Mouse (Mus musculus): ENCODE measurements around the gene Tent5b. TPM values are rescaled to one million over a fixed set of nuclear protein-coding genes. Genes with fewer than 3 reads are reported as not detected.

Tent5b gene
- total and polyA plus RNA-seq, 2 experiments from 2014 or later: 0.55 to 1.3 TPM

DNA sequence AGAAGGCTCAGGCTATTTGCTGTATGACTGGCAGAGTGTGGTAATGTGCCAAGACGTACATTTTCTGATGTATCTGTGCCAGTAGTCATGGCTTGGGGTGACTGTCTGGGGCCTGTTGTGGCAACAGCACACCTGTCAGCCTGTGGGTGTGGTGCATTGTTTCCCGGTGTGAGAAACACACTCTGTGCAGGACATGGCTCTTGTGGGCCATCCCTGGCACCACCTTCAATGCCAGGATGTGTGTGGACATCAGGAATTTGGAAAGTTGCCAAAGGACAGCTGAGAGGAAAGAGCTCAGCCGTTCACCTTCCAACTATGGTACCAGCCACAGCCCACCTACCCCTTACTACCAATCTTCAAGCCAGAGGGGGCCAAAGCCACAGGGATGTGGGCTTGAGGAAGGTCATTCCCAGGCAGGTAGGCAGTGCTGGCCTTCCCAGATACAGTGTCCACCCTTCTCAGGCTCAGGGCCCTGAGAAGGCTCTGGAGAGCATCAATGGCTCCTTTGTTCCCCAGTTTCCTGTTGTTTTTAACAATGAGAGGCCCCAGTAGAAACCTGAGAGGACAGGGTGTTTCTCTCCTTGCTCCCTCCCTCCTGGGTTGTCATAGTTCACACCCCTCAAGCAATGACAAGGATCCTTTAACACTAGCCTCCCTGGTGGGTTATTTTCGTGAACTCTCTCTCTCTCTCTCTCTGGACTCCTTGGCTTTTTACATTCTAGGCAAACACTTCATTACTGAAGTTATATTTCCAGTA lies 9.7 kb downstream of the Tent5b start:
- H3K9ac ChIP-seq (replicated peaks; ENCODE audit: low read length): no peak overlapping the region
- no peak overlapping the region for H3K4me2 ChIP-seq (ENCODE audit: low read depth, low read length)
- no peaks in the 10 kb centered on the region for H3K9me3 ChIP-seq (ENCODE audit: low read length)
- ATAC-seq: no peak
- no peak for TF ChIP-seq CTCF (IDR thresholded peaks at IDR 0.05; ENCODE audit: low read depth)
- H3K27ac ChIP-seq: no peak overlapping the region
- WGBS: 54% methylated on average over 4 of the region's 4 CpGs
- H3K27me3 ChIP-seq (ENCODE audit: insufficient read depth, low read length): no peaks in the 10 kb centered on the region
- H3K4me3 ChIP-seq (ENCODE audit: low read length): no peak overlapping the region
- no peak for DNase-seq (ENCODE audit: low spot score)
- no peaks in the 10 kb centered on the region for H3K36me3 ChIP-seq (ENCODE audit: insufficient read depth, low read length)
- H3K4me1 ChIP-seq (ENCODE audit: insufficient read depth, low read length): 0 out of 2 replicates have a peak, but pooled peaks cover 3% of the 10 kb centered on the region

GRCm38 (mm10) chr4:133491800-133492199 lies 11.9 kb downstream of the Tent5b start:
- 0 out of 2 replicates have a peak, but pooled peaks cover 3% of the 10 kb centered on the region for H3K4me1 ChIP-seq (ENCODE audit: insufficient read depth, low read length)
- no peak overlapping the region for H3K9ac ChIP-seq (replicated peaks; ENCODE audit: low read length)
- H3K27ac ChIP-seq: no peak overlapping the region
- H3K9me3 ChIP-seq (ENCODE audit: low read length): no peaks in the 10 kb centered on the region
- DNase-seq (ENCODE audit: low spot score) (no peak), ATAC-seq (no peak)
- no peaks in the 10 kb centered on the region for H3K36me3 ChIP-seq (ENCODE audit: insufficient read depth, low read length)
- no peaks in the 10 kb centered on the region for H3K27me3 ChIP-seq (ENCODE audit: insufficient read depth, low read length)
- TF ChIP-seq CTCF (IDR thresholded peaks at IDR 0.05; ENCODE audit: low read depth): no peak
- no peak overlapping the region for H3K4me3 ChIP-seq (ENCODE audit: low read length)
- 38% methylated on average over 10 of the region's 10 CpGs for WGBS
- no peak overlapping the region for H3K4me2 ChIP-seq (ENCODE audit: low read depth, low read length)

GRCm38 (mm10) chr4:133493895-133494294 lies 14.0 kb downstream of the Tent5b start:
- Histone ChIP-seq H3K9ac (replicated peaks; ENCODE audit: low read length) (no peak overlapping the region), H3K4me1 (ENCODE audit: insufficient read depth, low read length) (0 out of 2 replicates have a peak, but pooled peaks cover 3% of the 10 kb centered on the region), H3K9me3 (ENCODE audit: low read length) (no peaks in the 10 kb centered on the region), H3K4me2 (ENCODE audit: low read depth, low read length) (peak overlapping the region; percentile 57), H3K27ac (no peak overlapping the region), H3K36me3 (ENCODE audit: insufficient read depth, low read length) (no peaks in the 10 kb centered on the region), H3K4me3 (ENCODE audit: low read length) (peak overlapping the region; percentile 19; the same call in 1 of the 2 replicates), H3K27me3 (ENCODE audit: insufficient read depth, low read length) (peaks cover 3% of the 10 kb centered on the region; the same call in 1 of the 2 replicates)
- WGBS: 21% methylated on average over 10 of the region's 12 CpGs
- no peak for ATAC-seq
- no peak for TF ChIP-seq CTCF (IDR thresholded peaks at IDR 0.05; ENCODE audit: low read depth)
- no peak for DNase-seq (ENCODE audit: low spot score)

GRCm38 (mm10) chr4:133494432-133494831 lies 14.5 kb downstream of the Tent5b start:
- DNase-seq (ENCODE audit: low spot score): peak; percentile 89
- H3K27ac ChIP-seq: no peak overlapping the region
- no peak for ATAC-seq
- peak; percentile 88 for TF ChIP-seq CTCF (IDR thresholded peaks at IDR 0.05; ENCODE audit: low read depth)
- no peaks in the 10 kb centered on the region for H3K9me3 ChIP-seq (ENCODE audit: low read length)
- H3K36me3 ChIP-seq (ENCODE audit: insufficient read depth, low read length): no peaks in the 10 kb centered on the region
- 2% methylated on average over 12 of the region's 12 CpGs for WGBS
- H3K9ac ChIP-seq (replicated peaks; ENCODE audit: low read length): no peak overlapping the region
- H3K4me3 ChIP-seq (ENCODE audit: low read length): peak overlapping the region; percentile 19; the same call in 1 of the 2 replicates
- H3K4me2 ChIP-seq (ENCODE audit: low read depth, low read length): peak overlapping the region; percentile 57
- H3K27me3 ChIP-seq (ENCODE audit: insufficient read depth, low read length): peaks cover 9% of the 10 kb centered on the region; the same call in 1 of the 2 replicates
- 0 out of 2 replicates have a peak, but pooled peaks cover 3% of the 10 kb centered on the region for H3K4me1 ChIP-seq (ENCODE audit: insufficient read depth, low read length)

- H3K4me2 ChIP-seq (ENCODE audit: low read depth, low read length): no peak overlapping the region
Observed at GRCm38 (mm10) chr4:133494867-133495266, 14.9 kb downstream of the Tent5b start.

DNA sequence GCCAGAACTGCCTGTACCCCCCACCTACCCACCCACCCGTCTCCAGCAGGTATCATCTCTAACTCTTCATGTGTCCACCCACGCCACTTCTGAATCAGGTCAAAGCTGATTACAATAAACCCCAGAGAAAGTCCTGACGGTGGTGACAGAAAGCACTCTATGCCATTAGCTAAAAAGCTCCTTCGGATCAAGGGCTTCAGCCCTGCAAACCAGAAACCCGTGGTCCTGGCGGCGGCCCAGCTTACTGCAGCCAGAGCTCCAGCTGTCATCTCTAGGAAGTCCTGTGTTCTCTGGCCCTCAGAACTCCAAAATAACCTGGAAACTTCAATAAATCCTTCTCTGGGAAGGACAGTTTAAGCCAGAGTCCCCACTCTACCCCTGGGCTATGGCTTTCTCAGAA lies 15.8 kb downstream of the Tent5b start:
- peak; percentile 43 for TF ChIP-seq CTCF (IDR thresholded peaks at IDR 0.05; ENCODE audit: low read depth)
- H3K4me3 ChIP-seq (ENCODE audit: low read length): no peak overlapping the region
- WGBS: 20% methylated on average over 7 of the region's 7 CpGs
- H3K27ac ChIP-seq: no peak overlapping the region
- H3K9me3 ChIP-seq (ENCODE audit: low read length): no peaks in the 10 kb centered on the region
- H3K9ac ChIP-seq (replicated peaks; ENCODE audit: low read length): no peak overlapping the region
- H3K27me3 ChIP-seq (ENCODE audit: insufficient read depth, low read length): peaks cover 19% of the 10 kb centered on the region; the same call in 1 of the 2 replicates
- ATAC-seq (no peak), DNase-seq (ENCODE audit: low spot score) (peak; percentile 51)
- H3K4me2 ChIP-seq (ENCODE audit: low read depth, low read length): peak overlapping the region; percentile 89
- no peaks in the 10 kb centered on the region for H3K4me1 ChIP-seq (ENCODE audit: insufficient read depth, low read length)
- no peaks in the 10 kb centered on the region for H3K36me3 ChIP-seq (ENCODE audit: insufficient read depth, low read length)

More at GRCm38 (mm10) chr4:133494867-133495266, 14.9 kb downstream of the Tent5b start:
- no peaks in the 10 kb centered on the region for H3K36me3 ChIP-seq (ENCODE audit: insufficient read depth, low read length)
- no peaks in the 10 kb centered on the region for H3K9me3 ChIP-seq (ENCODE audit: low read length)
- H3K4me1 ChIP-seq (ENCODE audit: insufficient read depth, low read length): no peaks in the 10 kb centered on the region
- ATAC-seq (no peak), DNase-seq (ENCODE audit: low spot score) (no peak)
- H3K4me3 ChIP-seq (ENCODE audit: low read length): no peak overlapping the region
- no peak for TF ChIP-seq CTCF (IDR thresholded peaks at IDR 0.05; ENCODE audit: low read depth)
- no peak overlapping the region for H3K9ac ChIP-seq (replicated peaks; ENCODE audit: low read length)
- no peak overlapping the region for H3K27ac ChIP-seq
- 65% methylated on average over 4 of the region's 4 CpGs for WGBS
- H3K27me3 ChIP-seq (ENCODE audit: insufficient read depth, low read length): peaks cover 12% of the 10 kb centered on the region; the same call in 1 of the 2 replicates

Data from hindbrain, postnatal 0 days (tissue).